Mouse (Mus musculus) cerebellum, adult 11 months (tissue): Measurements from ENCODE around the gene Ddc.

Source experiments
- DNase-seq: peaks from one replicate; pipeline ENCODE4 v3.0.0; 2022

Gene Ddc

DNA sequence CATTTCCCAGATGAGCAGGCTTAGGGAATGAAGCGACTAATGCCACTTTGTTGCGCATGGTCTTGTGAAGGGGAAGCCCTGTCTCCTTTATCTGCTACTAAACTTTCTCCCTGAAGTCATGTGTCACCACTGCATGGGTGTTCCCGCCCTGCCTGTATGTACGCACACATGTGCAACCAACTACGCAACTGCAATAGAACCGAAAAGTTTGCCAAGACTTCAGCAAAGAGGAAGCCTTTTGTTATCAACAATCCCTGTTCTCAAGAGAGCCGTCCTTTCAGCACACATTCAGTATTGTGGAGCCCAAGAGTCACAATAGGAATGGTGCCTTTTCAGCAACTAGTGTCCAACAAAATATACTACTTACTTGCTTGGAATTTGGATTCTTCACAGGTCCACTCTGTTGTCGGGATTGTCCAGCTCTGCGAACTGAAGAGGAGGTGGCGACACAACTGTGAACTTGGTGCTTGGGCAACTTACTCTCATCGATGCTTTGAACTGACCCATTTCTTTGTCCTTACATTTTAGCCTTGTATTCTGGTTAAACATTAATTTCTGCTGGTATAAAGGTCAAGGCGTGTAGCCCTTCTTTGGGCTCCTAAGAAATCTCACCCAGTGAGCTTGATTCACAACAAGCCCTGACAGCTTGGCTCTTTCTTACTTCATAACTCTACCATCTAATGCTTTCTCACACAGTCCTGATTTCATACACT lies at the start of gene Ddc:
Gene Ddc (minus strand): TSS at position 500 of the 713 bp plus-strand sequence.
- DNase-seq = no peak

DNA sequence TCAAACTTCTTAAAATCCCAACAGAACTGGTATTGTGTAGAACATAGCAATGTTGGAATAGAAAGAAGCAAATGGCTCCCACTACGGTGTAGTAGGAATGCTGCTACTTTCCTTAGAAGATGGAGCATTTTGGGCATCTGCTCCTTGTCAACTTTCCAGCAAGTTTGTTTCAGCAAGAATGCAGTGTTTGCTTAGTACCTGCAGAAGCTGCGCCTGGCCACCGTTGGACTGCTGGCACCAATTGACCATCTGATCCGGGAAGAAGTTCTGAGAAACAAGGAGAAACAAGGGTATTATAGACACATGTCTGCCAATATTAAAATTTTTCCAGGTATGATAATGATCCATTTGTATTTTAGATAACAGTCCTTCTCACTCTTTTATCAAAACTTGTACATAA lies 47.8 kb upstream of the Ddc start:
- no peak for DNase-seq

DNA sequence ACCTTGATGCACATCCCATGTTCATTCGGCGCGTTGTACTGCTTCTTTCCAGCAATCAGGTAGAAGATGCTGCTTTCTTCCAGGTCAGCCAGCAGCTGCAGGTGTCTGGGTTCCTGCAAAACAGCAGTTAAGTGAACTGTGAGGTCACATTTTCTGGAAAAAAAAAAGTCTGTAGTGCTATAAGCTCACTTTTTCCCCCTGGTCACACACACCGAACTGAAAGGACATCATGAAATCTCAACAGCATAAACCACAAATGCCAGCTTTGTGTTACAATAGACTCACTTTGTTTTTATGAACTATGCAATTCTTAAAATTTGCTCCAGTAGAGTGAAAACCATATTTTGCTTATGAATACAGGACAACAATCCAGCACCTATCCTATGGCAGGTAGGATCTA lies 46.9 kb upstream of the Ddc start:
- no peak for DNase-seq

DNA sequence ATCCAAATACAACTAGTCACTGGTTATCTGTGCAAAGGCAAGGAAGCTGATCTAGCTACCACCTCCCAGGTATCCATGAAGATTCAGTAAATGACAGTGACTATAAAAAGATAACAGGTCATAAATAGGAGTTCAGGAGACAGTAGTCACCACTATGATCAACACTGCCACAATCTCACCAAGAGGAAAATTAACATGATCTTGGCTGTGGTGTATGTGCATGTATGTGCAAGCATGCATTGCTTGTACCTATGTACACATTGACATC lies 46.1 kb upstream of the Ddc start:
- no peak for DNase-seq

DNA sequence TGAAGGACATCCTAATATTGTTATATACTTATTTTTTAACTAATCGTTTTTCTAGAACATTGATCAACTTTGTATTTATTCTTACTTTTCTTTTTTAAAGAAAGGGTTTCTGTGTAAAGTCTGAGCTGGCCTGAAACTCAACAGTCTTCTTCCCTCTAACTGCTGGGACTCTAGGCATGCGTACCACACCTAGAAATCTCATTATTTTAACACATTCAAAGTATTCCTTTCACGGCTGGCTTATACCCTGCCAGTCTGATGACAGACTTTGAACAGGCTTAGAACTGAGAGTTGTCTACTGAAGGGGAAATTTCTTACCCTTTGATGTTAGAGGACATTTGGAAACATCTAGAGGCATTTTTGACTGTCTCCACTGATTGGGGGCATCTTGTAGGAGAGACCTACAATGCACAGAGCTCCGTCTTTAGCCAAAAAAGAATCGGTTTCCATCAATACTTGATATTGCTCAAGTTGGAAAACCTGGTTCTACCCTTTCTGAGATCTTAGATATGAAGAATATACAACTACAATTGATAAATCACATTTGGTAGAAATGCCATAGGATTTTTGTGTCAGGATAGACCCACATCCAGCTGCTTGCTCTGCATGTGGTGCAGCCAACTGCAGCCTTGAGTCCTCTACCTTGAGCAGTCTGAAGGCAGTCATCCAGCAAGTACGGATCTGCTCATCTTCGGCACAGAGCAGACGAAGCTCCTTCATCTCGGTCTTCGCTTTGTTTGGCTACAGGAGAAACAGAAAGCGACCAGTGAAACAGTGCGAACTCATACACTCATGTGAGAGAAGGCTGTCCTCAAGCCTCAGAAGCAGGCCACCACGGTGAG lies 45.5 kb upstream of the Ddc start:
- no peak for DNase-seq

DNA sequence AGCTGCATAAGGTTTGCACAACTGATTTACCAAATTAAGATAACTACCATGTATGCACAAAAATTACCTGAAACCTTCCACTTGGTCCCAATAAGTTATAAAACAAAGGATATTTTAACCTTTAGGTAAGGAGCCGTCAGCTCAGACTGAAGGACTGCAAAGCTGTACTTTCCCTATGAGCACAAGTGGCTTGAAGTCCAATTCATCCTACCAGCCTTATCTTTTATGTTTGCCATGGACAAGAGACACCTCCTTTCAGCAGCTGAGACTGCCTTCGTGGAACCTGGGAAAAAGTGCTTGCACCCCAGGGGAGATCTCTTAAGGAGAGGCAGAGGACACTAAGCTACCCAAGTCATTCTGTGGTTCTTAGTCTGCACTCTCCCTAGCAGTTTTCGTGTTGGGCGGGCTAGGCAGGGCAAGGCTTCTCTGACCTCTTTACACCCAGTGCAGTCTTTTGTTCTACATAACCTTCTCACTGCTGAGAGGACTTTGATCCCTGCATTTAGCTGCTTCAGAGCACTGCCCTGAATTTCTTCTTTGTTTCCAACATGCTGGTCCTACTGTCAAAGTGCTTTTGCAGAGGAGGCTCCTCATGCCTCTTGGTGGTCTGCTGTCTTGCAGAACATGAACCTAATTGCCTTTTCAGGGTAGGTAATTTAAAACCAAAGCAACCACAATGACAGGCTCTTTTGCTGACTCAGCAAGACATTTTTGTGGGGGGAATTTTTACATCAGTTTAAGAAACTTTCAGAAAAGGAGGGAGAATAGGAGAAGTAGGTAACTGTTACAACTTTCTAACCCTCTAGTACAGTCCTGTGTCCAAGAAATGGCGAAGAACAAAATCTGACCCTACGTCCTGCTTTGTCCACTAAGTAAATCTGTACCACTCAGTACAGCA lies 44.6 kb upstream of the Ddc start:
- no peak for DNase-seq

DNA sequence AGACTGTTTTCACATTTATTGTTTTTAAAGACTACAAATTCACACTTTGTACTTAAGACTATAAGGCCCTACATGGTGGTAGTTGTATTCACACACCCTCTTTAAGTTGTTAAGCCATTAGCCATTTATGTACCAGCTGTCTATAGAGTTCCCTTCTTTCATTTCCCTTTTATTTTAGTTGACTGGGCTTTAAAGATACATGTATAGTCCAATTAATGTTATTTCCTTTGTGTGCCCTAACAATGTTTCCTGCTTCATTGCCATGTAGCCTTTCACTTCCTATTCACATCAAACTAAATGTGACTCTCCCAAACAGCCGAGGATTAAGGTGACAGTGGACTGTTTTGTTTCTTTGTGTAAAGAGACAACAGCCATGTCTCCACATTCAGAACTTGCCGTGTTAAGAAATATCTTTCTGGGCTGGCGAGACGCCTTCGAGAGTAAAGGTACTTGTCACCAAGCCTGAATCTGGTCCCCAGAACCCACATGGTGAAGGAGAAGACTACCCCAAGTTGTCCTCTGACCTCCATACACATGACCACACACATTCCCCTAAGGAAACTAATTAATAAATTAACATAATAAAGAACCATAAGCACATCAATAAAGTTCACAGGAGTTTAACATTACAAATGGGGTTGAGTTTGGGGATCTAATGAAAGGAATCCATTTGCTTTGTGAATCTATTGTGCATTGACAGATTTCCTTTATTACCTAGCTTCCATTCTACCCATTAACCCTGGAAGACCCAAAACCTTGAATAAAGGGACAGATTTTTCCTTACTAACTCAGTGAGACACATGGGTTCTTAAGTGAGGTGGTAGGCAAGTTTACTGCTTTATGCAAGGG lies 43.1 kb upstream of the Ddc start:
- DNase-seq = no peak

DNA sequence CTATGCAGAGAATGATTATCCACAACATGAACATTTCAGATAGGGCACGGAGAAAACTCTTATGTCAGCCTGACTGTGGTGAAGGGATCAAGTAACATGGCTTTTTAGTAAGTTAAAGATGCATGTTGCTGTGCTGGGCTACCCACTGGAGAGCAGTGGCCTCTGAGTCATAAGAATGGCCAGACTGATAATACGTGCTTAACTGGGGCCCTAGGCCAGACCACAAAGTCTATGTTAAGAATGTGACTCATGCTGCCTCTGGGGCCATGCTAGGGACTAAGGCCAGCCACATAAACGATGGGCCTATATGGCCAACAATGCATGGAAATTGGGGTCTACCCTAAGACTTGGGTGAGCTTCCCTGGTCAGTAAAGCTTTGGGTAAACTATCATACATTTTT lies 41.7 kb upstream of the Ddc start:
- no peak for DNase-seq

DNA sequence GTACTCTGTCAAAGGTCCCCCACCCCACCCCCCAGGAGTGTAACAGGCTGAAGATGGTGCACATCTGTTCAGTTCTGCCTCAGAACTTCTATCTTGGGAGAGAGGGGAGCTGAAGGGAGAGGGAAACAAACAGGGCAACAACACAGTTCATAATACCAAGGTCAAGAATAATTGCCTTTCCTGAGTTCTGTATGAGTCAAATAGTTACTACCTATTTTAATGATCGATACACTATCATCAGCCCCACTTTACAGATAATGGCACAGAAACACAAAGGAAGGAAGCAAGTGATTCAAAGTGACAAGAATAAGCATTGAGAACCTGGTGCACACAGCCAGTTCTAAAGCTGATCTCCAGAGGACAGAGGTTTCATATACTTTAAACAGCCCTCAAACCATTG lies 40.6 kb upstream of the Ddc start:
- no peak for DNase-seq

DNA sequence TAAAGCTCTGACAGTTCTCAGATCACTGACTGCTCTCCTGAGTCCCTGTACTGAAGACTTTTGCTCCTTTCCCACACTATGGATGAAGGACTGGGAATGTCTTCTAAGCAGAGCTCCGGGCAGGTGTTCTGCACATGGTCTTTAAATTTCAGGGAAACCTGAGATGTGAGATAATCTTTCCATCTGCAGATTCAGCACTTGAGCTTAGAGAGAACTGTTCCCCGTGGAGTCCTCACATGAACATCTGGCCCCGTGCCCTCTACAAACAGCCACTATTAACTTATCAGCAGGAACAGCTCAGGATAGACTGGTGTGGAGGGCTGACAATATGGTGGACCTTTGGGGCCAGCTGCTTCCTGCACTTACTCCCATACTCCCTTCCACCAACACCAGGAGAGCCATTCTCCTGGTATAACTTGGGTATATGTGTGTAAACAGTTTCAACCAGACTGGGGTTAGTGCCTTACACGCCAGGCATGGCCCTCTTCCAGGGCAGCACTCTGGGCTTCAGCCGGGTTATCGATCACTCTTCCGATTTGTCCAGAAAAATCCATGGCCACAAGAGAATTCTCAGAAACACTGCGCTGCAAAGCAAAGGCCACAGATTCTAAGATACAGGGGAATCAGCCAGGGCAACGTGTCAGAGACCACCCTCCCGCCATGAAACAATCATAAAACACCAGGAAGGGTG lies 39.5 kb upstream of the Ddc start:
- no peak for DNase-seq

DNA sequence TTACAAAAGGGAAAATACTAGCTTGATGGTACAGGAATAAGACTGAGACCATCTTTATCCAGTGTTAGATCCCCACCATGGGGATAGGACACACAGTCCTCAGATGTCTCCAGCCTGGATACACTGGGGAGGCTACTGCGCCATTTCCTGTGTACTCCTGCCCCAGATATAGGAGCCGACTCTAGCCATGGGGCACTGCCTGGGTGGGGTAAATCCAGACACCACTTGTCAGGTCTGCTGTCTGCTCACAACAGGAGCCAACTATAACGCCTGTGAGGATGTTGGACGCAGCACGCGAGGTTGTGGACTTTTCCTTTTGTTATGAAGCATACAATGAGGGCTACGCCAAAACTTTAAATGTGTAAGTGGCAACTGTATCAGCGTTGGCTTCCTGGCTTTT lies 36.9 kb upstream of the Ddc start:
- no peak for DNase-seq

DNA sequence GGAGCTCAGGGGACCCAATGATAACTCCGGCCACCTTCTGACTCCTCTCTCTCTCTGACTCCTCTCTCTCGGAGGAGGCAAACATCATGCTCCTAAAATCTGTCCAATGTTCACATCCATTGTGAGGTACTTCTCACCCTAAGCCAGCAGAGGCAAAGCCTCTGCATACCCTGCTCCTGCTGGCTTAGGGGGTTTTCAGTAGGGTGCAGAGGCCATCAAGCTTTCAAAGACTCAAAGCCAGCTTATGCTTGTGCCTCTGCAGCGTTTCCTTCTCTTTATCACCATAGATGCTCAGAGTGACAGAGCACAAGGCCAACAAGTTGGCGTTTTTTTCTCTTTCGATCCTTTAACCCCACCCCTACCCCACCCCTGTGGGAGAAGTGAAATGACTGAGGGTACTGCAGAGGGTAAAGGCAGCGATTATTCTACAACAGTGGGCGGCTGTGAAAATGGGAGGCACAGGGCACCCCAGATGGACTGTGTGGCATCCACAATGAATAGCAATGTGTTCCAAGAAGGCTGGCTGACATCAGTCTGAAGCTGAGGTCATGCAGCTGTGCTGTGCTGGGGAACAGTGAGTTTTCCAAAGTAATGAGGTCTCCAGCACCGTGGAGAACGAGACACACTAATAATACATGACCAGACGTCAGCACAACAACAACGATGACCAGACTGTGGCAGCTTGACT lies 34.3 kb upstream of the Ddc start:
- DNase-seq = no peak

DNA sequence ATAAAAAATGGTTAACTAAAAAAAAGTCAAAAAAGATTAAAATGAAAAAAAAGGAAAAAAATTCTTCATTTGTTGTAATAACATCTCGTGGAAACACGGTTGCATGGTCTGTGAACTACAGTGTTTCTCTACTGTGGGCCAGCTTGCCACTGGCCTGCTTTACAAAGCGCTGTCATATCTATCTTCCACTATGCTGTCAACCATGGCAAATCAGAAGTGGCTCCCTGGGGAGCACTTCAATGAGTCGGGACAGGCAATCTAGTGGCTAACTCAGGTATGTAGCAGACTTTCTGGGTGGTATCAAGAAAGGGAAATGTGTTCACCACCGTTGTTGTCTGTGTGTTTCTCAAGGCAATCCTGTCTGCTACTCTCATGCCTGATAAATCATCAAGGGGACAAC lies 33.7 kb upstream of the Ddc start:
- no peak for DNase-seq

DNA sequence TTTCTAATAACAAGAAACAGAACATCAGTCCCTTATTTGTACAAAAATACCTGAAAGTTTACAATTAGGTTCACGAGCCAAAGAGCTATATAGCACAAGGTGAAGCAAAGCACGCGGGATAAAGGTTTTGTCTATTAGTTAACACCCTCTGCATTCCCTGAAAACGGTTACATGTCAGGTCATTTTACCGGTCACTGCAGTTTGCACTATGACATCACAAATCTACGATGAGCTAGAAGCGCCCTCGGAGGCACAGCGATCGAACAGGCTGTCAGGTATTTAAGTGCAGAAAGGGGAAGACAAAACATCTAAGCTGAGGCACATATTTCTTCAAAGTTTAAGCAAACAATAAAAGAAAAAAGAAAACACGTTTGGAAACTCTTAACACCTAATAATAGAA lies 32.6 kb upstream of the Ddc start:
- DNase-seq = no peak

DNA sequence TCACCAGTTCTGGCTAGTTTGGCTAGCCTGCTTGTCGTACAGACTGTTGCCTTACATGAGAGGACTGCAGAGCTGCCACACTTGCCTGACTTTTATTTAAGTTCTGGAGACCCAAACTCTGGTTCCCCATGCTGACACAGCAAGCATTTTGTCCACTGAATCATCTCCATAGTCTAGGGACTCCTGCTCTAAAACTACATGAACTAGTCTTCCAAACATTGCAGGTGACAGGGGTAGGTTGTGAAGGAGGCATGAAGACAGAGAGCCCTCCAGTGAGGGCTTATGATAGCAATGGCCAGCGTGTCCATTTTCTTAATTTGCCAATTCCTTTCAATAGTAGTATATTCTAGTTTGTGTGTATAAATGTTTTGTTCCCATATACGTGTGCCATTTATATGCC lies 31.1 kb upstream of the Ddc start:
- DNase-seq = no peak

DNA sequence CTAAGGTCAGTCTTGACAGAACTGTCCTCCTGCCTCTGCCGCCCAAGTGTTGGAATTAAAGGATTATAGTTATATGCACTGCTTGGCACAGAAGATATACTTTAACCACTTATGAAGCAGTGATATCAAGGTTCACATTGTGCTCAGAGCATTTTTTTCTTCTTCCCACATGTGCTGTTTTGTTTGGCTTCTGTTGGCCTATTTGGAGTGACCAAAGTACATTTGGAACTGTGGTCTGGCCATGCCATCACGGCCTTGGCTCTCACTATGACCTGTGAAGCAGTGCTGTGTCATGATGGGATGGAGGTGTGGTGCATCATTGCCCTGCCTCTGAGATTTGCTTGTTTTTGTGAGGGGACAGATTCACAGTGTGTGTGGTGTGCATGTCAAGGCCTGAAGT lies 30.6 kb upstream of the Ddc start:
- no peak for DNase-seq

DNA sequence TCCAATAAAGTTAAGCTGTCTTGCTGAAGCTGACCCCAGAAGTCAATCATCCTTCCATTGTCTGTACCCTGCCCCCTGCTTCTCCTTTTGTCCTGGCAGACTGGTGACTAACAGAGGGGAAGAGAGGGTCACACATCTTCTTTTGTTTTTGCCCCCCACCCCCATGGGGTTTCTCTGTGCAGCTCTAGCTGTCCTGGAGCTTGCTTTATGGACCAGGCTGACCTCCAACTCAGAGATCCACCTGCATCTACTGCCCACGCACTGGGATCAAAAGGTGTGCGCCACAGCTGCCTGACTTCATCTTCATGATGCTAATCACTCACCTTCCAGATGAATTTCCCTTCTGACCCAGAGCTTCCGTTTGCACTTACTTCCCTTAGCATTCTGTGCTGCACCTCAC lies 26.0 kb upstream of the Ddc start:
- DNase-seq = no peak

DNA sequence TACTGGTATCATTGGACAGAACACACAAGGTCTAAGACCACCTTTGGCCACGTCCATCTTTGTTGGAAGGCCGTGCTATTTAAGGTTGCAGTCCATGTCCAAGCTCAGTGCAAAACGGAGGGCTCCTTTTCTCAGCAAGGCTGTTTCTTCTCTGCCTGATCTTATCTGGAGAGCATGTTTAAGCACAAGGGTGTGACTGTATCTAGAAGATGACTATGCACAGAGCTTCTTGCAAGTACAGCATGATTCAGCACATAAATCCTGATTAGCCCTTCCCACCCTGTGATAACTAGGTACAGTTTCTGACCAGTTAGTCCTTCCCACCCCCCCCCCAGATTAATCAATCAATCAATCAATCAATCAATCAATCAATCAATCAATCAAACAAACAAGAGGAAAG lies 25.4 kb upstream of the Ddc start:
- DNase-seq = no peak

DNA sequence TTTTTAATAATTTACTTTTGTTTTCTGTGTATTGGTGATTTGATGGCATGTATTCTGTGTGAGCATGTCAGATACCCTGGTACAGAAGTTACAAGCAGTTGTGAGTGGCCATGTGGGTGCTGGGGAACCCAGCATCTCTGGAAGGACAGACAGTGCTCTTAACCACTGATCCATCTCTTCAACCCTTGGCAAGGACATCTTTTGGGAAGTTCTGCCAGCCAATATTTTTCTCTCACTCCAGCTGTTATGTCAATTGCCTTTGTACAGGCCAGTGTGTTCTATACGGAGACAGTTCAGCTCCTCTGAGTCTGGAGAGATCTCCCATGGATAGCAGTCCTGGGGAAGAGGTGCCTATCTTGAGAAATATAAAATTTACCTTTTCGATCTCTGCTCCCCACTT lies 24.2 kb upstream of the Ddc start:
- DNase-seq = no peak

DNA sequence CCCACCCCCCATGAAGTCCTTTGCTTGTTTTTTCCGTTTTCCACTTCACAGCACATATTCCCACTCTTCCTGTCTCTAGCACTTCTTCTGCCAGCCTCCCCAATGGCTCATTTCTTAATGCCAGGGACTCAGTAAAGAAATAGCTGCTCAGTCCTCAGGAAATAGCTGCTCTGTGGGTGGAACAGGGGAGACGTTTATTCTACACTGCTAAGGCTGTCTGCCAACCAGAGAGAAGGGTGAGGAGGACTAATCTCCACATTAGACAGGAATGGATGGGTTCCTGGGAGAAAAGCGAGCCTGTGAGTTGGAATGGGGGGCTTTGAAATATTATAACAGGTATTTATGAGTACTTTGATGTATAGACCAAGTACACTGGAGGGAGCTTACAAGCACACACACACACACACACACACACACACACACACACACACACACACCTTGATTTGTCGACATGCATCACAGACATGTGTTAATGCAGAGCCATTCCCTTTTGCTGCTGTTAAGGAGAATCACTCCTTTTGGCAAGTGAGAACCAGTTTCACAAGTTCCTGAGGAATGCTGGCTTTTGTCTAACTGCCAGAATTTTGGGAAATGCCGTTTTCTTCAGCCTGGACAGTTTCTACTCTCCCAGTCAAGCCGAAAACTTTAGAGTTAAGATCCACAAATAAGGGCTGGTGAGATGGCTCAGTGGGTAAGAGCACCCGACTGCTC lies 9.9 kb upstream of the Ddc start:
- no peak for DNase-seq

DNA sequence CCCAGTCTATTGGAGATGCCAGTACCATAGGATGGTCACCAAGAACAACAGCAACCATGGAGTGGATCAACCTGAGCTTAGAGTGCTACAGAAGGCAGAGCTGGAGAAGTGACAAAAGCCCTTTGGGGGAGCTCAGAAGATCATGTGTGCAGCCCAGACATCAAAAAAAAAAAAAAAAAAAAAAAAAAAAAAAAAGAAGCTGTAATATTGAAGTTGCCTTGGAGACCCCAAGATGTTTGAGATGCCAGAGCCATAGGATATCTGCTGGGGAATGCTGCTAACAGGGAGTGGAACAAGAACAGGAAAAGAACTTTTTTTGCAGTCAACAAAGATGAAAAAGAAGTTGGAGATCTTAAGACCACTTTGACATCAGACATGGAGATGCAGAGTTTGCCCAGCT lies 7.6 kb upstream of the Ddc start:
- no peak for DNase-seq
